Mouse (Mus musculus): ENCODE measurements around the gene Spink8.
"Not testable (repeated sequence)": the region's sequence is repeated elsewhere in the genome, so short reads cannot be mapped to it uniquely, and the experiment has no call there.

Spink8 gene

GRCm38 (mm10) chr9:109811980-109812379 lies at the start of gene Spink8:
Gene Spink8, plus strand, starts transcription at chr9:109812280.
- DNase-seq (ENCODE audit: low spot score in 2 of 2), result no peak

- DNase-seq (ENCODE audit: low spot score in 2 of 2), result not testable (repeated sequence)
These were observed 45.2 kb upstream of the Spink8 start for GRCm38 (mm10) chr9:109766841-109767240.

DNA sequence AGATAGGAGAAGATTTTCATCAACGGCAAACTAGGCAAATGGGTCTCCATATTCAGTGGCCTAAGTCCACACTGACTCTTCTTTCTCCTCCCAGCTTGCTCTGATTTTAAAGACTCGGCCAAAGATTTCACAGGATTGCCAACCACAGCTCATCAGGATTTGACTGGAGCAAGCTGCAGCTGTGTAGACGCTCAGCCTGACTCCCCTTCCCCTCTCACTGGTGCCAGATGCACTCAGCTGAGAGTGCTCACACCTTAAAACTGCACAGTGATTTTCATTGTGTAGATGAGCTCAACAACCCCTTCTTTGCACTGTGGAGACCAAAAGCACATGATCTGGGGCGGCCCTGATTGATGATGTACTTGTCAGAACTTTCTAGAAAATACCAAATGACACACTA lies 21.5 kb upstream of the Spink8 start, which contains the start of gene Fbxw27:
TSS of gene Fbxw27 (minus strand) at position 101 of the 400 bp plus-strand sequence.
- DNase-seq (ENCODE audit: low spot score in 2 of 2), result not testable (repeated sequence)

- no peak for DNase-seq (ENCODE audit: low spot score in 2 of 2)
These were observed 16.9 kb upstream of the Spink8 start for GRCm38 (mm10) chr9:109795221-109795620.

DNA sequence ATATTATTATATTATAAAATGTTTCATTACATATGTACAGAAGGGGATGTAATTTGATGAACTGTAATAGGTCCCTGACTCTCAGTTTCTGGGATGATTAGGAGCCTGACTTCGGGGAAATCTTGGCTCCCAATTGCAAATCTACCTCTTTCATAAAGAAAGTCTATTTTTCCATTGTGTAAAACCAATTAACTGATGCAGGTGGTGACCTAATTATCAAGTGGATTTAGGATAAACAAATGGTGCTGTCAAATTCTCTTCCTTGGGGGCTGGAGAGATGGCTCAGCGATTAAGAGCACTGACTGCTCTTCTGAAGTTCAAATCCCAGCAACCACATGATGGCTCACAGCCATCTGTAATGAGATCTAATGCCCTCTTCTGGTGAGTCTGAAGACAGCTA lies 16.3 kb upstream of the Spink8 start:
- no peak for DNase-seq (ENCODE audit: low spot score in 2 of 2)

GRCm38 (mm10) chr9:109798051-109798450 lies 14.0 kb upstream of the Spink8 start:
- DNase-seq (ENCODE audit: low spot score in 2 of 2), result peak in 1 of 2 experiments; percentile 6

GRCm38 (mm10) chr9:109805596-109805995 lies 6.5 kb upstream of the Spink8 start:
- DNase-seq (ENCODE audit: low spot score in 2 of 2), result not testable (repeated sequence)

- DNase-seq (ENCODE audit: low spot score in 2 of 2), result no peak
These were observed 5.8 kb upstream of the Spink8 start for GRCm38 (mm10) chr9:109806260-109806659.

DNA sequence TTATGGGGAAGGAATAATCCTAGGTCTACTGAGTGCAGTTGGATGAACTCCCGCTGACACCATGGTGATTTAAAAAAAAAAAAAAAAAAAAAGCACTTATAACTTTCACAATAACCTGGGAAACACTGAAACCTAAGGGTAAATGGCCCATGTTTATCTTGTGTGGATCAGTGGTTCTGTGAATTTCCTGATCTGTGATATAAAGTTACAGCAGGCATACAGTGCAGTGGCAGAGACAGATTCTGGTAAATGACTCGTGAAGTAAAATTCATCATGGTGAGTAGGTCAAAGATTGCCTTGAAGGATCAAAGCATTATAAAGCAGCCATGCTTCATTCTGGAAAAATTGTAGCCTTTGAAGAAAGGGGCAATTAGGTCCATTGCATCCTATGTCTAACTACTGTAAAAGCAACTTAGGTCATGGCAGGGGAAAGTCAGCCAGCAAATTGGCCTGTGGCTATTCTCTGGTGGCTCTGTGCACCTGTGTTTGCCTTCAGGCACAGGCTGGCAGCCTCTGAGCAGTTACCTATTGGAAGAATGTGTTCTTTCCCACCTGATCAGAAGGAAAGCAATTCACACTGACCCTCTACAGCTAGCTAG lies 5.3 kb upstream of the Spink8 start:
- DNase-seq (ENCODE audit: low spot score in 2 of 2), result no peak

DNA sequence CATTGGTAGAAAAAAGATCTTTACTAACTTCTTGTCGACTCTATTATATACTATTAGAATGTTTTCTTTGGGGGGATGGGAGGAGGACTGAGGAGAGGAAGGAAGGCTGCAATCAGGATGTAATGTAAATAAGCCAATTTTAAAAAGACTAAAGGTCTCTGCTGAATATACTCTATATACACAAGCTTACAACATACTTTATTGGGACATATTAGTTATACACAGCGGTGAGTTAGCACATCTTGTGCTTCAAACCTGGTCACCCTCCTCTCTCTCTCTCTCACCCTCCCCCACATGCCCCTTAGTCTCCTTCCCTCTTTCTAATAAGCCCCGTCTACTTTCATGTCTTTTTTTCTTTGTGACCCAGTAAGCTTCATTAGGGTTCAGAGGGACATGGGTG lies 4.2 kb upstream of the Spink8 start:
- no peak for DNase-seq (ENCODE audit: low spot score in 2 of 2)

- peak; percentile 18 to 22 for DNase-seq (ENCODE audit: low spot score in 2 of 2)
These were observed 1.3 kb downstream of the Spink8 start for GRCm38 (mm10) chr9:109813424-109813823.

- peak in 1 of 2 experiments; percentile 9 for DNase-seq (ENCODE audit: low spot score in 2 of 2)
These were observed 4.3 kb downstream of the Spink8 start for GRCm38 (mm10) chr9:109816341-109816740.

- no peak for DNase-seq (ENCODE audit: low spot score in 2 of 2)
These were observed 13.7 kb downstream of the Spink8 start for GRCm38 (mm10) chr9:109825739-109826138.

DNA sequence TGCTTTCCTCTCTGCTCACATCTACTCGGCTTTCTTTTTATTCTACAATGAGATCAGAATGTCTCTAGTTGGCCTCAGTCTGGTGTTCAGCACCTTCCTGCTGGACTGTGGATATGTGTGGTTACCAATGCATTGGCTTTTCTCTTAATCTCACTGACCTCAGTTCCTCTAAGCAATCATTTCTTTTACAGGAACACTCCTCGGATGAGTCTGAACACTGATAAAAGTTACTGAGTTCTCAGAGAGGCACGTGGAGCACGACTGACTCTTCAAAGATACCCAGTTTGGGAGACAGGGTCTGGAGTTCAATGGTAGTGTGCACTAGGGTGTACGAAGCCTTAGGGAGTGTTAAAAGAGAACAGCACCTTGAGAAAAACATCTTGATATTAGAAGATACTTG lies 14.1 kb downstream of the Spink8 start:
- no peak for DNase-seq (ENCODE audit: low spot score in 2 of 2)

GRCm38 (mm10) chr9:109832391-109833087 lies 20.5 kb downstream of the Spink8 start, which contains the start of gene Nme6:
Gene Nme6, plus strand, starts transcription at chr9:109832749.
- DNase-seq (ENCODE audit: low spot score in 2 of 2), result peak; percentile 83 to 85

DNA sequence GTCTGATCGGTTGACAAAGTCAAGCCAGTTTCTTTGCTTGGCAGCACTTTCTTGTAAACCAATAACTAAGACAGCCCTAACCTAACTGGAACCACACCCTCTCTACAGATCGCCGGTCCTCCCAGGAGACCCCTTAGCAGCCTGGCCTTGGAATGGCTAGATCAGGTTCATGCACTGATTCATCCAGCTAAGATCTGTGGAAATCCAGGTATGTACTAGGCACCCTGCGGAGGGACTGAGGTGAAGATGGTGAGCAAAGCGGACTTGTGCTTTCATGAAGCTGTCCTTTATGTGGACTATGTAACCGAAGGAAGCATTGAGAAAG lies 21.0 kb downstream of the Spink8 start:
- peak in 1 of 2 experiments; percentile 6 for DNase-seq (ENCODE audit: low spot score in 2 of 2)

- DNase-seq (ENCODE audit: low spot score in 2 of 2), result no peak
These were observed 37.3 kb downstream of the Spink8 start, which contains the start of gene Camp for GRCm38 (mm10) chr9:109849312-109849758. Gene Camp, minus strand, starts transcription at chr9:109849617.

DNA sequence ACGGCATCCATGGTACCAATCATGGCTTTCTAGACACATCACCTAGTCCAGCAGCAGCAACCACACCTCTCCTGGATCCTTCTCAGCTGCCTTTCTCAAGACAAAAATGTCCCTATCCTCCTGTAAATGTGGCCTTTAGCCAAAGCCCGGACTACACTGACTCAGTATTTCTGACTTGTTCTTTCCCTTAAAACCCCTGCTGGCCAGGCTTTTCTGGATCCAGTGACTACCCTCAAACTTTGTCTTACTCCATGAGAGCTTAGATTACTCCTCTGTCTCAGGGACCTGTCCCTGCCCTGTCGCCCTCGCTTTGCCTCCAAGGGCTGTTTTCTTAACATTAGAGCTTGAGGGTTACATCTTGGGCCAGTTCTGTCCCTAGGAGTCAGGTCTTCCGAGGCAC lies 38.0 kb downstream of the Spink8 start:
- DNase-seq (ENCODE audit: low spot score in 2 of 2), result no peak

DNA sequence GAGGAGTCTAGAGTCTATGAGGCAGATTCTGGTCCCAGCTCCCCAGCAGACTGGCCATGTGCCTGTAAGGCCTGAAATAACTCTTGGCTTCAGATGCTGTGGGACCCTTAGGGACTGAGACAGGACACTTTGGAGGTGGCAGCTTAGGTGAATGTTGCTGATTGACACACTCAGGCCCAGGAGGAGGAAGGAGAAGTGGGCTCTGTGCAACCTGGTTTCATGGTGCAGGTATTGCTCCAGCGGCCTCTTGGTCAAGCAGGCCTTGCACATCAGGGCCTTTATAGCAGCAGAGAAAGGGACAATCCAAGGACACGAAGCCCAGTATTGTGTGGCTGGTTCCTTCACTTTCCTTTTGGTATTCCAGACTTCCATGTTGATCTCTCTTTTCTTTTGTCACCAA lies 42.3 kb downstream of the Spink8 start:
- no peak for DNase-seq (ENCODE audit: low spot score in 2 of 2)

- no peak for DNase-seq (ENCODE audit: low spot score in 2 of 2)
These were observed 43.9 kb downstream of the Spink8 start for GRCm38 (mm10) chr9:109855947-109856346.

DNA sequence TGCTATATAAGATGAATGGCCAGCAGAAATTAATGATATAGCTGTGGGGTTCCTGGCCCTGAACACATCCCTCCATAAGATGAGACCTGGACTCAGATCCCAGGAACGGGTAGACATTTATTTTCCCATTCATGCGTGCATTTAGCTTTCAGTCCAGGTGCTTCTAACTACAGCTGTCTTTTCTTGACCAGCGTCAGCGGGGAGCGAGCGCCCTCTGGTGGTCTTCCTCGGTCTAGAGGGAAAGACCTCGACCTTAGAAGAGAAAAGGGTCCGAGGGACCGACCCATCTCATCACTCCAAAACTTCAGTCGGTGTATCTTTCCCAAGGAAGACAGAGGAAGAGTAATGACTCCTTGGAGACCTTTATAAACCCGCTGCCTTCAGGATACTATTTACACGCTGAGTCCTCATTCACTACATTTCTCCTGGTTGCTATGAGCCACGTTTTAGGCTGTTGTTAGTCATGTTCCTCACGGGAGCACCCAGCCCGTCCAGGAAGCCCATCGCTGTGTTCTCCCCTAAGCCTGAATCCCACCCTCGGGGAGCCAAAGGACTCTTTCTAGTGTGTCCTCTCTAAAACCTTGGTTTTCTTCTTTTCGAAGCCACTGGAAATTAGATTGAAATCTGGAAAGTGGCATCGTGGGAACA lies 50.4 kb downstream of the Spink8 start:
- peak; percentile 82 for DNase-seq (ENCODE audit: low spot score in 2 of 2)

GRCm38 (mm10) chr9:109863085-109863484 lies 51.0 kb downstream of the Spink8 start:
- DNase-seq (ENCODE audit: low spot score in 2 of 2), result no peak

- DNase-seq (ENCODE audit: low spot score in 2 of 2), result no peak
These were observed 54.1 kb downstream of the Spink8 start for GRCm38 (mm10) chr9:109866218-109866617.

All from right cerebral cortex, adult 2 months (tissue).